Mouse (Mus musculus): ENCODE measurements at regions not wholly inside any gene's neighbourhood (a gene's known extent, or its start where the extent isn't known, plus 50 kb on each side); places are given as distances from the start of the nearest gene placed in this dataset.
A peak's percentile ranks its signal among the peaks of the same experiment; 100 is the strongest.

GRCm38 (mm10) chr8:9152313-9152925 lies 462.1 kb upstream of the Arglu1 start:
- DNase-seq (ENCODE audit: low spot score), result no peak

GRCm38 (mm10) chr8:9144362-9144761 lies 454.0 kb upstream of the Arglu1 start:
- no peak for DNase-seq (ENCODE audit: low spot score)

GRCm38 (mm10) chr8:9139781-9140180 lies 449.5 kb upstream of the Arglu1 start:
- DNase-seq (ENCODE audit: low spot score), result no peak

- no peak for DNase-seq (ENCODE audit: low spot score)
These were observed 448.8 kb upstream of the Arglu1 start for GRCm38 (mm10) chr8:9139059-9139620.

- peak; percentile 31 for DNase-seq (ENCODE audit: low spot score)
These were observed 443.4 kb upstream of the Arglu1 start for GRCm38 (mm10) chr8:9133758-9134157.

- DNase-seq (ENCODE audit: low spot score), result no peak
These were observed 442.4 kb upstream of the Arglu1 start for GRCm38 (mm10) chr8:9132612-9133218.

GRCm38 (mm10) chr8:9131249-9131648 lies 440.9 kb upstream of the Arglu1 start:
- no peak for DNase-seq (ENCODE audit: low spot score)

- no peak for DNase-seq (ENCODE audit: low spot score)
These were observed 434.2 kb upstream of the Arglu1 start for GRCm38 (mm10) chr8:9124503-9124902.

- no peak for DNase-seq (ENCODE audit: low spot score)
These were observed 427.8 kb upstream of the Arglu1 start for GRCm38 (mm10) chr8:9117809-9118737.

GRCm38 (mm10) chr8:9095980-9096379 lies 405.7 kb upstream of the Arglu1 start:
- DNase-seq (ENCODE audit: low spot score), result no peak

- DNase-seq (ENCODE audit: low spot score), result no peak
These were observed 403.7 kb upstream of the Arglu1 start for GRCm38 (mm10) chr8:9094002-9094401.

GRCm38 (mm10) chr8:9093356-9093755 lies 403.0 kb upstream of the Arglu1 start:
- DNase-seq (ENCODE audit: low spot score), result no peak

GRCm38 (mm10) chr8:9072724-9073123 lies 382.4 kb upstream of the Arglu1 start:
- no peak for DNase-seq (ENCODE audit: low spot score)

GRCm38 (mm10) chr8:9072286-9072685 lies 382.0 kb upstream of the Arglu1 start:
- DNase-seq (ENCODE audit: low spot score), result no peak

GRCm38 (mm10) chr8:9070953-9071352 lies 380.6 kb upstream of the Arglu1 start:
- no peak for DNase-seq (ENCODE audit: low spot score)

- no peak for DNase-seq (ENCODE audit: low spot score)
These were observed 379.5 kb upstream of the Arglu1 start for GRCm38 (mm10) chr8:9069845-9070244.

GRCm38 (mm10) chr8:9067731-9068130 lies 377.4 kb upstream of the Arglu1 start:
- DNase-seq (ENCODE audit: low spot score), result no peak

- DNase-seq (ENCODE audit: low spot score), result no peak
These were observed 369.8 kb upstream of the Arglu1 start for GRCm38 (mm10) chr8:9060166-9060565.

GRCm38 (mm10) chr8:9055416-9055819 lies 365.1 kb upstream of the Arglu1 start:
- no peak for DNase-seq (ENCODE audit: low spot score)

- no peak for DNase-seq (ENCODE audit: low spot score)
These were observed 364.5 kb upstream of the Arglu1 start for GRCm38 (mm10) chr8:9054801-9055200.

- DNase-seq (ENCODE audit: low spot score), result no peak
These were observed 361.4 kb upstream of the Arglu1 start for GRCm38 (mm10) chr8:9051699-9052098.

- no peak for DNase-seq (ENCODE audit: low spot score)
These were observed 360.6 kb upstream of the Arglu1 start for GRCm38 (mm10) chr8:9050740-9051475.

Data from embryo, embryonic 10.5 days (tissue).